Mouse (Mus musculus): ENCODE measurements around the gene Gpr31b.
"Not testable (repeated sequence)": the region's sequence is repeated elsewhere in the genome, so short reads cannot be mapped to it uniquely, and the experiment has no call there.

Gene Gpr31b

DNA sequence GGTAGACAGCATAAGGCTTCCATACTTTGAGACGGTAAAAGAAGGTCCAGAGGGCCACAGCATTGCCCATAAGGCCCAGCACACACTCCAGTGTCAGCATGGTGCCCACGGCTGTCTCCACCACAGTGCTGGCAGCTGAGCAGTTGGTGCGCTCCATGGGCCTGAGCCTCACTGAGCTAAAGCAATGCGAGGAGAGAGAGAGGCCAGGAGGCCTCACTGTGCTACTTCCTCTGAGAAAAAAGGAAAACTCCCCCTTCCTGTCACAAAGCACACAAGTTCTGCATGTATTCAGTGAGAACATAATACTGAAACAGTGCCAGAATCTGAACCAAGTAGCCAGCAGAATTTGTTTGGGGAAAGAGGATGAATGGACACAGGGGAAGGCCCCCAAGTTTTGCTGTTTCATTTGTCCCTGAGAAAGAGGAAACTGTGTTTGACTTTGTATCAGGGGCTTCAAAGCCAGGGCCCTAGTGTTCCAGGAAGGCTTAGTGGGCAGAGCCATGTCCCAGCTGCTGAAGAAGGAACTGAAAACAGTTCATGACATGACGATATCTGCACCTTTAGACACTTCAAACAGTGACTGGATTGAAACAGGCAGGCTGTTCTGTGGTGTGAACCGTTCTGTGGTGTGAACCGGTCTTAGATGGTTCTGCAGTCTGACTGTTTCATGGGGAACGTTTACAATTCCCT, at the start of gene Gpr31b:
Gpr31b (minus strand) TSS at position 173 of the 690 bp plus-strand sequence.
- DNase-seq (ENCODE audit: low read depth, low spot score): not testable (repeated sequence)

DNA sequence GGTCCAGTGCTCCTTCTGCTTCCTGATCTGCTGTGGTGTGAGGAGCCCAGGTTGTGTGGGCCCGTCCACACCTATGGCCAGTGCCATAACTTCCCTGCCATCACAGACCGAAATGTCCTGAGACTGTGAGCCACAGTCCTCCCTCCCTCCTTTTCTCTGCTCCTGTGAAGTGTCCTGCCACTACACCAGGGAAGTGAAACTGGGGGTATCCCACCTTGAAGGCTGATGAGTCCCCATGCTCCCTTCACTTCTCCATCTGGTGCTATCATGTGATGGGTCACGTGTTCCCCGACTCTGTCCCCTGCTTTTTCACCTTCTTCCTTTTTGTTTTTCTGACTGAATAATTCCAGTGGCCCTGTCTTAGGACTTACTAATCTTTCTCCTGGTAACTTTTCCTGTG, 40.9 kb upstream of the Gpr31b start:
- peak; percentile 7 for DNase-seq (ENCODE audit: low read depth, low spot score)

DNA sequence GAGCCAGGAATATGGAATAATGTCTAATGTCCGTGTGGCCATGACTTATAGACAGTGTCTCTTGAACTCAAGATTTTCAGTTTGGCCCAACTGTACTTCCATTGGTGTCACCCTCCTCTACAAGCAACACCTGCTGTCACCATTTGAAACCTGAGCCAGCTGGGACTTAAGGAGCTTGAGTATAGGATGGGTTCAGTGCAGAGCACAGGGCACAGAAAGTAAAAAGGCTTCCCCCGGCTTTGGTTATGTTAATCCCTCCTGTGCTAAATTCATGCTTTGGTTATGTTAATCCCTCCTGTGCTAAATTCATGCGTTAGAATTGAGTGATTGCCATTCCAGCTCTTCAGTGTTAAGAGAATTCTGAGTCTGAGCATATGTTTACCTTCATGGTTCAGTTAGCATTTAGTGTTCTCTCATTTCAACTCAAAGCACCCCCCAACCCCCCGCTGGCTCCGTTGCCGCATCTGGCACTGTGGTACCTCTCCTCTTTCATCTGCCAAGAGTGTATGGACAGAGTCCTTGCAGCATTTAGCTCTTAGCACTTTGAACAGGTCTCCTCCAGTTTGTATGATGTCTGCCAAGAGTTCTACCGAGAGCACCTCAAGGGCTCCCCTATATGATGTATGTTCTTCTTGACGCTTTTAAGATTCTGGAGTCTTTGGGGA, 40.1 kb upstream of the Gpr31b start:
- DNase-seq (ENCODE audit: low read depth, low spot score): not testable (repeated sequence)

DNA sequence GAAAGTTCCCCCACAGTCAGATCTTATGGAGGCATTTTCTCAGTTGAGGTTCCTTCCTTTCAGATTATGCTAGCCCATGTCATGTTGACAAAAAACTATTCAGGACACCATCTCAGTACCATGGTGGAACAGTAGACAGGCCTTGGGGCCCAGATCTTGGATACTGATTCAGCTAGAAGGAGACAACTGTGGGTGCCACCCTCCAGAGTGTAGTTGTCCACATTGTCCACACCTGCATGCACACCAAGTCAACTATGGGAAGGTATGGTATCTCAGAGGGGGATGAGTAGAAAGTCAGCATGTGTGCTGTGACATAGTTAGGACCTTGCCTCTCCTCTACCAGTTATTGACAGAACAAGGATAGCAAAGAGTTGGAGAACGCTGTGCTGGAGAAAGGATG, 39.4 kb upstream of the Gpr31b start:
- DNase-seq (ENCODE audit: low read depth, low spot score): not testable (repeated sequence)

DNA sequence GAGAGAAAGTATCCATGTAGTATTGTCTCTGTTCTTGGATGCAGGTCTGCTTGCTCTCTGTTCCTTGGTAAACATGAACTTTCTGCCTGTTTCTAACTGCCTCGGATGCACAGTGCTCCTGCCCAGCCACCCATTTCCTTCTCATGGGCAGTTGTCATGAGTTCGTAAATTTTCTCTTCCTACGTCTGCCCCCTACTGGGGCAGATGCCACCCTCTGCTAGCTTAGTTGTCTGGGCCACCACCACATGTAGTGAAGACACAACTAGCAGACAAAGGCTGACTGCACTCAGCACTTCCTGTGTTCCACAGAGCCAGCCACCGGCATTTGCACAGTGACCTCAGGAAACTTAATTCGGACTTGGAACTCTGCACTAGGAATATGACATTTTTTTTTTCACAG, 17.1 kb upstream of the Gpr31b start:
- not testable (repeated sequence) for DNase-seq (ENCODE audit: low read depth, low spot score)

DNA sequence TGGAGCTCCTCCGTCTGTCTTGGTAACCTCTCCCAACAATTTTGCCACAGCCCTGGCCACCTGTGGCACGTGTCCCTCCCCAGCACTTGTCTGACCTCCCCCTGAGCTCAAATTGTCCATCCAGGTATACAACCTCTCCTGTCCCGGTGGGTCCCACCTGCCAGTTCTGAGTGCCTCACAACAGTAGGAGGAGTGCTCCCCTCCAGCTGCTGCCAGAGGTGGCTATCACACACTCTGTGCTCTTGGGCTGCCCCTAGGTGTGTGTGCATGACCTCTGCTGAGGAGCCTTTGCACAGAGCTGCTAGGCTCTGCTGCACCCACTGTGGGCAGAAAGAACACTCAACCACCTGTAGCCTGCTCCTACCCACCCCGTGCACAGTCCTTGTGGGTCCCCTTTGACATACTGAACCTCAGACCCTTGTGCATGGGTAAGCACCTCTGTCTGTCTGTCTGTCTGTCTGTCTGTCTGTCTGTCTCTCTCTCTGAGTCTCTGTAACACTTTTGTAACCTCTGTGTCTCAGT, 15.8 kb upstream of the Gpr31b start:
- not testable (repeated sequence) for DNase-seq (ENCODE audit: low read depth, low spot score)

DNA sequence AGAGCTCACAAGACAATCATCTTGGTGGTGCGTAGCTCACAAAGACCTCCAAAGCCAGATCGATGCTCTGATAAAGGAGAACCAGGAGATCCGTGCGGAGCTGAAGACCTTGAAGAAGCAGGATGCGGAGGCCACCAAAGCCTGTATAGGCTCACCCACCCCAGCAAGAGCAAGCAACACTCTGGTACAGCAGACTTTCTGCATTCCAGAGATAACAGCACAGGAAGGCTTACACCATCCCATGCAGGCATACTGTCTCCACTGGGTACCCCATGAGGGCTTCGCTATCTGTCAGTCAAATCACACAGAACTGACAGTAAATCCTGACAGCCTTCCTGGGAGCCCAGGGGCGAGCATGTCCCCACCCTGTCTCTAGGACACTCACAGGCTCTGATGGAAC, 10.8 kb upstream of the Gpr31b start:
- DNase-seq (ENCODE audit: low read depth, low spot score): not testable (repeated sequence)

DNA sequence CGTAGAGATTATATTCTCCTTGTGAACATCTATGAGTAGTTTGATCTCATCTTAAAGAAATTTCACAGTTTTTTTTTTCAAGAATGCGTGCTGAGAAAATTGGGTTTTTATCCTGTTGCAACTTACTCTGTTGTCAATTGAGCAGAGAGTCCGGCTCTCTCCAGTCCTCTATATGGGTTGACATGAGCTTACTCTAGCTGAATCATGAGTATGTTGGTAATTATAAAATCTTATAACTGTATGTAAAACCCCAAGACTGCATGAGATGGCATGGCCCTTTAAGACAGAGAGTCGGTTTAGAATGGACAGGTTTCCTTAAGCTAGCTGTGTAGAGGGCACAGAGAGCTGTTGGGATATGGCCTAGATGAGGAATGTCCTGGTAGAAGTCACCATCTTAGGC, 8.7 kb upstream of the Gpr31b start, which contains the start of gene Tcp10b:
Tcp10b (plus strand) TSS at position 301 of the 400 bp plus-strand sequence.
- not testable (repeated sequence) for DNase-seq (ENCODE audit: low read depth, low spot score)

DNA sequence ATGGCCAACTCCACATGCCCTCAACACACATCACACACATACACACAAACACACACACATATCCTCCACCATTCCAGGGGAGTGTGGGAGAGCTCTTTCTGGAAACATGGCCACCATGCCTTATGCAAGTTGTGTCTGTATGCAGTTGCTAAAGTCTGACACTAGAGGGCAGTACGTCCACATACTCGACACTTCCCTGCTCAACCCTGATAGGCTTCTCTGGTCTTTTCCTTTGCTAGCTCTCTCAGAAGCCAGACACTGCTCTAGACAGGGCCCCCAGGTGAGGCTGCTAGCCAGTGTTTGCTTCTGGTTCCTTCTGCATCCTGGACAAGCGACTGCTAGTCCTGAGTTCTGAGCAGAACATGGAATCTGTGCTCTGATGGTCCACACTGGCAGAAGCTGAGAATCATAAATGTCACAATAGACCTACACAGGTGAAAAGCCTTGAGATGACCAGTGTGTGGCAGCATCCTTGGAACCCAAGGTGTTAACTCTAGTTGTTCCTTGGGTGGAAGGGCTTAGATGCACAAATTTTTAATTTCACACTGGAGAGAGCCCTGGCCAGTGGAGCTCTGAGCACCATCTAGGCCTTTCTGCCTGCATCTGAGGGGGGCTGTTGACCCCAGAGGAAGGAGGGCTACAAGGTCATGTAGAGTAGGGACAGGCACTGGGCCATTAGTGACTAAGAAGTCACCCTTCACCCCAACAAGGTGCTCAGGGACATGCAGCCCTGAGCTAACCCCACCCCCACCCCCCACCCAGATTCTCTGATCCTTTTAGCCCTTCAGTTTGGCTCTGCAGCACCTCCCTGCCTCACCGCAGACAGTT, 8.0 kb downstream of the Gpr31b start:
- DNase-seq (ENCODE audit: low read depth, low spot score): peak; percentile 63

DNA sequence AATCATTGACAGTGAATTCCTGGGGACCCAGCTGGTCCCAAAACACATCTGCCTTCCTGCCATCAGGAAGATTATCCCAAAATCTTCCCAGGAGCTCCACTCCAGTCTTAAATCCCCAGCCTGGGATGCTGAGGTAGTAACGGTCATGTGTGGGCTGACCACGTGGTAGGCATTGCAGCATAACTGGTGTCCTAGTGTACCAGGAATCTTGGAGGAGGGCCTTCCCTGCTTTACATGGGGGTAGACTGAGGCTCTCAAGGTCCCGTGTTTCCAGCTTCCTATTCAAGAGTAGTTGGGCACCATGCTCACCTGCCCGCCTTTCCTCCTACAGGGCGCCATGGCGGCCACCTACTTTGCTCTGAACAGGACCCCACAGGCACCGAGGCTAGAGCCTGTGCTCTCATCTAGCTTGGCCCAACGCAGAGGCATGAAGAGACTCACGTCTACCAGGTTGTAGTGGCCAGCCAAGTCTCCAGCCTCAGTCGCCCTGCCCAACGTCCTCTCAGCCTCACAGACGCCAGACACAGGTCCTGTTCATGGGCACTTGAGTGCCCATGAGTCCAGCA, 15.4 kb downstream of the Gpr31b start:
- DNase-seq (ENCODE audit: low read depth, low spot score): not testable (repeated sequence)

DNA sequence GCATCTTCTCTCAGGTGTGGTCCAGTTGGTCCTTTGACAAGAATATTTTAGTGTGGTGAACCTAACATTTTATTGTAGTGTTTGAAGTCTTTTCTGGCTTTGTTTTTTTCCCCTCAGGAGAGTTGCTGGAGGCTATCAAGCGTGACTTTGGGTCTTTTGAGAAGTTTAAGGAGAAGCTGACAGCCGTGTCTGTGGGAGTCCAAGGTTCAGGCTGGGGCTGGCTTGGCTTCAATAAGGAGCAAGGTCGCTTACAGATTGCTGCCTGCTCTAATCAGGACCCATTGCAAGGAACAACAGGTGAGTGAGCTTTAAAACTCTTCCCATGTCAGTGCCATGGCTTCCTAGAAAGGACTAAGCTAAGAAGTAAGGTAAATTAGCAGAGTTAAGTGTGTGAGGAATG, 38.8 kb downstream of the Gpr31b start:
- DNase-seq (ENCODE audit: low read depth, low spot score): no peak

DNA sequence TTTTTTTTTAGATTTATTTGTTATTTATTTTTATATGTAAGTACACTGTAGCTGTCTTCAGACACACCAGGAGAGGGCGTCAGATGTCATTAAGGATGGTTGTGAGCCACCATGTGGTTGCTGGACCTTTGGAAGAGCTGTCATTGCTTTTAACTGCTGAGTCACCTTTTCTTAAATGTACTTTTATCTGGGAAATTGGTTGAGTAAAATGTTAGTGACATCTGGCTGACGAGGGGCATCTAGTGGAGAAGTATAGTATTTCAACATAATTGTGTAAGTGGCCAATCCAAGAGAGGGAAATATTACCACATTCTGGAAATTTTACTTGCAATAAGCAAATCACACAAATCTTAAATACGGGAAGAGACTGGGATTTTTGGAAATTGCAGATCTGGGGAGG, 42.2 kb downstream of the Gpr31b start:
- DNase-seq (ENCODE audit: low read depth, low spot score): peak; percentile 74

DNA sequence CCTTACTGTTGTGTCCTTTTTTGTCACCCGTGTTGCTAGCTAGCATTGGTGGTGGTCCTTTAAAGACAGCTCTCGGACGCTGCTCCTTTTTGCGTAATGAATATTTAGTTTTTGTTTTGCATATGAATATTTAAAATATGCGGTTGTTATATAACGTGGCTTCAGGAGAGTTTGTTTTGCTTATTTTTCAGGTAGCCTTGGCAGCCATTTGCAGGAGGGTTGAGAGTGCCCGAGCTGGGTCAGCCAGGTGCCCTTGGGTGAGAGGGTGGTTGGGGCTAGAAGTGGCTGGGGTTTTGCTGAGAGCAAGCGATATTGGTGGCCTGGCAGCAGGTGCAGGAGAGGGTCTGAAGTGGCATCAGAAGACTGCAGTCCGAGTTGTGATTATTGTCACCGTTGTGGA, 43.6 kb downstream of the Gpr31b start:
- DNase-seq (ENCODE audit: low read depth, low spot score): peak; percentile 83

DNA sequence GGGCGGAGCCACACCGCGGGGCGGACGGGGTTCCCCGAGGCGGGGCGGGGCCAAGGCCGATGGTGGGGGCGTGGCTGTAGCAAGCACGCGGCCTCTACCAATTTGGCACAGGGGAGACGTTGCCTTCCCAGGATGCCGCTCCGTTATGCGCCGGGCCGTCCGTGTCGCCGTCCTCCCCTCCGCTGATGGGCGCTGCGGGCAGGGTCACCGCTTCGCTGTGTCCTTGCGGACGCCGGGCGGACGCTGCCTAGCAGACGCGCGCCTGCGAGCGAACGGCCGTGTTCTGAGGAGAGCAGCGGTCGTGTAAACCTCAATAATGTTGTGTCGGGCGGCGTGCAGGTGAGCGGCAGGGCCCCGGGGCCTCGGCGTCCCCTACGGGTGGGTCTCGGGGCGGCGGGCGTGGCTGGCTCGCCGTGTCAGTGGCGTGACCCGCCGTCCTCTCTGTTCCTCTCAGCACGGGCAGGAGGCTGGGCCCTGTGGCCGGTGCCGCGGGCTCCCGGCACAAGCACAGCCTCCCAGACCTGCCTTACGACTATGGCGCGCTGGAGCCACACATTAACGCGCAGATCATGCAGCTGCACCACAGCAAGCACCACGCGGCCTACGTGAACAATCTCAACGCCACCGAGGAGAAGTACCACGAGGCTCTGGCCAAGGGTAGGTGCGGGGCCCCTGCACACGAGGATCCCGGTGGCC, 44.2 kb downstream of the Gpr31b start:
- peak; percentile 97 for DNase-seq (ENCODE audit: low read depth, low spot score)

DNA sequence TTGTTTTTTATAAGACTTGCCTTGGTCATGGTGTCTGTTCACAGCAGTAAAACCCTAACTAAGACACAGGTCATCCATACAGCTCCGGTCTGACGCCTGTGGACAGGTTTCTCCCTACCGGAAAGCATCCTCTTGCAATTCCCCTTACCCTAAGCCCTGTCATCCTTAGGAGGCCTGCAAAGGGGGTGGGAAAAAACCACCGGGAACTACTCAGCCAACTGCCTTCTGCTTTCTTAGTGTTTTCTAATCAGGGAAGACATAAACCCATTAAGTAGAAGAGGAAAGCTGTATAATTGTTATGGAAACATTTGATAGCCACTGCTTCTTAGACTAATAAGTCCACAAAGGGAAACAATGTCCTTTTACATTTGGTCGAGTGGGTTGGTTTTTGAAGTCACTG, 45.1 kb downstream of the Gpr31b start:
- no peak for DNase-seq (ENCODE audit: low read depth, low spot score)

DNA sequence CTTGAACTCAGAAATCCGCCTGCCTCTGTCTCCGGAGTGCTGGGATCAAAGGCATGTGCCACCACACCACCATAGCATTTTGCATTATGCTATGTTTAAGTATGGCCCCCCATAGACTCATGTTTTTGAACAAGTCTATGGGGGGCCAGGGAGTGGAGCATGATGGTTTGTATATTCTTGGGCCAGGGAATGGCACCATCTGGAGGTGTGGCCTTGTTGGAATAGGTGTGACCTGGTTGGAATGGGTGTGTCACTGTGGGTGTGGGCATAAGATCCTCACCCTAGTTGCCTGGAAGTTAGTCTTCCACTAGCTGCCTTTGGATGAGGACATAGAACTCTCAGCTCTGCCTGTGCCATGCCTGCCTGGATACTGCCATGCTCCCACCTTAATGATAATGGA, 45.5 kb downstream of the Gpr31b start, which contains the start of gene Sod2:
Sod2 (plus strand) TSS at position 301 of the 400 bp plus-strand sequence.
- DNase-seq (ENCODE audit: low read depth, low spot score): not testable (repeated sequence)

DNA sequence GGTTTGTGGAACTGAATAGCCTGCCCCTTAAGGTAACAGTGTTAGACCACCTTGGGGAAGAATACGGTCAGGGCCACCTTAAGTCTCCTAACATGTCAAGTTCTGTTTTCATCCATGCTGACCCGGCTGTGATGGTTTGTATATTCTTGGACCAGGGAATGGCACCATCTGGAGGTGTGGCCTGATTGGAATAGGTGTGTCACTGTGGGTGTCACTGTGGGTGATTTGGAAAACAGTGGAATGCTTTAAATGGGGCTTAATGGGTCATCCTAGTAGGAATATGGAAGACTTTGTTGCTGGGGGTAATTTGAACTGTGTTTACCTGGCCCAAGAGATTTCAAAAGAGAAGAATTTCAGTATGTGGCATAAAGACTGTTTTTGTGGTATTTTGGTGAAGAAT, 47.7 kb downstream of the Gpr31b start:
- DNase-seq (ENCODE audit: low read depth, low spot score): not testable (repeated sequence)

DNA sequence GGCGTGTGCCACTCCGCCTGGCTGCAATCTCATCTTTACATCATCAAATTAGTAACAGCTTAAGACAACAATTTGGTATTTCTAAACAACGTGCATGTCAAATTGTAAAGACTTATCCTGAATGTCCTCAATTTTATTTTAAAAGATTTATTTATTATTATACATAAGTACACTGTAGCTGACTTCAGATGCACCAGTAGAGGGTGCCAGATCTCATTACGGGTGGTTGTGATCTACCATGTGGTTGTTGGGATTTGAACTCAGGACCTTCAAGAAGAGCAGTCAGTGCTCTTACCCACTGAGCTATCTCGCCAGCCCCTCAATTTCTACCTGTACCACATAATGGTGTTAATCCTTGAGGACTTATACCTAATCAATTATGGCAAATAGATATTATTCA, 49.9 kb downstream of the Gpr31b start:
- DNase-seq (ENCODE audit: low read depth, low spot score): not testable (repeated sequence)

Measured in A20 (cell line).